Mouse (Mus musculus) left cerebral cortex, adult 11 months (tissue): ENCODE results near the gene Slc37a3.
"Not testable (repeated sequence)": the region's sequence is repeated elsewhere in the genome, so short reads cannot be mapped to it uniquely, and the experiment has no call there.

ENCODE experiments used
- DNase-seq: peaks from one replicate; pipeline ENCODE4 v3.0.0; 2022; ENCODE audit warnings: low spot score

Gene Slc37a3

GRCm38 (mm10) chr6:39378161-39378835 is 823 bp upstream of the Slc37a3 start:
- DNase-seq, result not testable (repeated sequence)

- no peak for DNase-seq
Observed at GRCm38 (mm10) chr6:39376775-39377174, 700 bp downstream of the Slc37a3 start.

- no peak for DNase-seq
Observed at GRCm38 (mm10) chr6:39373301-39373955, 4.0 kb downstream of the Slc37a3 start.

- DNase-seq, result no peak
Observed at GRCm38 (mm10) chr6:39372727-39373126, 4.7 kb downstream of the Slc37a3 start.

- no peak for DNase-seq
Observed at GRCm38 (mm10) chr6:39372042-39372441, 5.4 kb downstream of the Slc37a3 start.

GRCm38 (mm10) chr6:39369631-39370030 is 7.8 kb downstream of the Slc37a3 start:
- no peak for DNase-seq

GRCm38 (mm10) chr6:39362684-39363083 is 14.8 kb downstream of the Slc37a3 start:
- no peak for DNase-seq

GRCm38 (mm10) chr6:39359207-39359606 is 18.3 kb downstream of the Slc37a3 start:
- DNase-seq, result not testable (repeated sequence)

GRCm38 (mm10) chr6:39348946-39349345 is 28.5 kb downstream of the Slc37a3 start:
- no peak for DNase-seq

GRCm38 (mm10) chr6:39347880-39348814 is 29.3 kb downstream of the Slc37a3 start:
- DNase-seq, result no peak

- DNase-seq, result no peak
Observed at GRCm38 (mm10) chr6:39346991-39347501, 30.4 kb downstream of the Slc37a3 start.

GRCm38 (mm10) chr6:39345430-39345829 is 32.0 kb downstream of the Slc37a3 start:
- DNase-seq, result no peak

- DNase-seq, result peak; percentile 73
Observed at GRCm38 (mm10) chr6:39344020-39344419, 33.5 kb downstream of the Slc37a3 start.

- DNase-seq, result no peak
Observed at GRCm38 (mm10) chr6:39341798-39342197, 35.7 kb downstream of the Slc37a3 start.

- no peak for DNase-seq
Observed at GRCm38 (mm10) chr6:39338359-39338758, 39.1 kb downstream of the Slc37a3 start.

GRCm38 (mm10) chr6:39334873-39335272 is 42.6 kb downstream of the Slc37a3 start:
- no peak for DNase-seq

- no peak for DNase-seq
Observed at GRCm38 (mm10) chr6:39334224-39334623, 43.3 kb downstream of the Slc37a3 start.

GRCm38 (mm10) chr6:39331998-39332700 is 45.3 kb downstream of the Slc37a3 start:
- no peak for DNase-seq

GRCm38 (mm10) chr6:39330981-39331380 is 46.5 kb downstream of the Slc37a3 start:
- DNase-seq, result no peak

- DNase-seq, result no peak
Observed at GRCm38 (mm10) chr6:39320286-39320685, 57.2 kb downstream of the Slc37a3 start.

GRCm38 (mm10) chr6:39319061-39319761 is 58.3 kb downstream of the Slc37a3 start:
- DNase-seq, result peak; percentile 67
